Mouse (Mus musculus): ENCODE data around the gene Spem1. TPM values are rescaled to one million over a fixed set of nuclear protein-coding genes. Genes with fewer than 3 reads are reported as not detected.

The Spem1 gene
- total RNA-seq, 1 experiment = 0.27 TPM

- H3K36me3 ChIP-seq (ENCODE audit: control insufficient read depth, insufficient read depth, low read length, poor library complexity, severe bottlenecking) = no peaks in the 10 kb centered on the region
- no peak overlapping the region for H3K9ac ChIP-seq (ENCODE audit: insufficient read depth, low read depth, low read length, poor library complexity, severe bottlenecking)
- H3K4me1 ChIP-seq (ENCODE audit: control insufficient read depth in 2 of 2, insufficient read depth in 2 of 2, low read length in 2 of 2, poor library complexity in 1 of 2) = peaks cover 3 to 26% of the 10 kb centered on the region in 2 experiments
- in situ Hi-C loops (cut with MboI; ENCODE audit: low sequenced_read_pairs in 2 of 2, unreplicated experiment in 2 of 2) = no loop called here
- DNase-seq (ENCODE audit: low read depth, low spot score) = no peak
- H3K27ac ChIP-seq (ENCODE audit: insufficient read depth, low read depth, low read length, poor library complexity, severe bottlenecking) = no peak overlapping the region
- TF ChIP-seq CHD2 (IDR thresholded peaks at IDR 0.05; ENCODE audit: low read depth, low read length) = no peak
- TF ChIP-seq ZNF384 (IDR thresholded peaks at IDR 0.05; ENCODE audit: low read depth, low read length) = no peak
- no peak for TF ChIP-seq MAFK (IDR thresholded peaks at IDR 0.05; ENCODE audit: insufficient read depth, low read depth, low read length)
- no peak for TF ChIP-seq ZC3H11A (IDR thresholded peaks at IDR 0.05; ENCODE audit: borderline replicate concordance, low read depth, low read length)
- no peak for TF ChIP-seq HCFC1 (IDR thresholded peaks at IDR 0.05; ENCODE audit: borderline replicate concordance, insufficient read depth, low read length)
- H3K4me3 ChIP-seq (ENCODE audit: insufficient read depth in 1 of 2, low read depth in 1 of 2, low read length in 2 of 2, poor library complexity in 1 of 2, severe bottlenecking in 1 of 2) = no peak overlapping the region
- H3K9me3 ChIP-seq (ENCODE audit: control insufficient read depth, insufficient read depth, low read depth, low read length) = no peaks in the 10 kb centered on the region
These were observed 40.2 kb downstream of the Spem1 start for GRCm38 (mm10) chr11:69781828-69782227.

DNA sequence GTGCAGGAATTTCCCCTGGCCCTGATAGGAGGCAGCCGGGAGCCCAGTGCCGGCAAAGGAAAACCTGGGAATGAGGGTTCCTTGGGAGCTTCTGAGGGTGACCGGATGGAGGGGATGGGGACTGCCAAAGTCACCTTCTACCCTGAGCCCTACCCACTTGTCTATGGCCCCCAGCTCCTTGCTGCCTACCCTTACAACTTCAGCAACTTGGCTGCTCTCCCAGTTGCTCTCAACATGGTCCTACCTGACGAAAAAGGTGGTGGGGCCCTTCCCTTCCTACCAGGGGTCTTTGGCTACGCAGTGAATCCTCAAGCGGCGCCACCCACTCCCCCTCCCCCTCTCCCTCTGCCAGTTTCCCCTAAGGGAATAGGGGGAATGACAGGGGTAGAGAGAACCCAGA lies 43.0 kb downstream of the Spem1 start:
- H3K4me1 ChIP-seq (ENCODE audit: control insufficient read depth in 2 of 2, insufficient read depth in 2 of 2, low read length in 2 of 2, poor library complexity in 1 of 2) = peaks cover 8 to 33% of the 10 kb centered on the region in 2 experiments
- no peak overlapping the region for H3K4me3 ChIP-seq (ENCODE audit: insufficient read depth in 1 of 2, low read depth in 1 of 2, low read length in 2 of 2, poor library complexity in 1 of 2, severe bottlenecking in 1 of 2)
- no peak overlapping the region for H3K9ac ChIP-seq (ENCODE audit: insufficient read depth, low read depth, low read length, poor library complexity, severe bottlenecking)
- in situ Hi-C loops (cut with MboI; ENCODE audit: low sequenced_read_pairs in 2 of 2, unreplicated experiment in 2 of 2) = no loop called here
- no peak for TF ChIP-seq CHD2 (IDR thresholded peaks at IDR 0.05; ENCODE audit: low read depth, low read length)
- no peak for TF ChIP-seq ZC3H11A (IDR thresholded peaks at IDR 0.05; ENCODE audit: borderline replicate concordance, low read depth, low read length)
- TF ChIP-seq ZNF384 (IDR thresholded peaks at IDR 0.05; ENCODE audit: low read depth, low read length) = no peak
- TF ChIP-seq HCFC1 (IDR thresholded peaks at IDR 0.05; ENCODE audit: borderline replicate concordance, insufficient read depth, low read length) = no peak
- TF ChIP-seq MAFK (IDR thresholded peaks at IDR 0.05; ENCODE audit: insufficient read depth, low read depth, low read length) = no peak
- no peaks in the 10 kb centered on the region for H3K36me3 ChIP-seq (ENCODE audit: control insufficient read depth, insufficient read depth, low read length, poor library complexity, severe bottlenecking)
- H3K9me3 ChIP-seq (ENCODE audit: control insufficient read depth, insufficient read depth, low read depth, low read length) = no peaks in the 10 kb centered on the region
- DNase-seq (ENCODE audit: low read depth, low spot score) = no peak
- H3K27ac ChIP-seq (ENCODE audit: insufficient read depth, low read depth, low read length, poor library complexity, severe bottlenecking) = no peak overlapping the region

DNA sequence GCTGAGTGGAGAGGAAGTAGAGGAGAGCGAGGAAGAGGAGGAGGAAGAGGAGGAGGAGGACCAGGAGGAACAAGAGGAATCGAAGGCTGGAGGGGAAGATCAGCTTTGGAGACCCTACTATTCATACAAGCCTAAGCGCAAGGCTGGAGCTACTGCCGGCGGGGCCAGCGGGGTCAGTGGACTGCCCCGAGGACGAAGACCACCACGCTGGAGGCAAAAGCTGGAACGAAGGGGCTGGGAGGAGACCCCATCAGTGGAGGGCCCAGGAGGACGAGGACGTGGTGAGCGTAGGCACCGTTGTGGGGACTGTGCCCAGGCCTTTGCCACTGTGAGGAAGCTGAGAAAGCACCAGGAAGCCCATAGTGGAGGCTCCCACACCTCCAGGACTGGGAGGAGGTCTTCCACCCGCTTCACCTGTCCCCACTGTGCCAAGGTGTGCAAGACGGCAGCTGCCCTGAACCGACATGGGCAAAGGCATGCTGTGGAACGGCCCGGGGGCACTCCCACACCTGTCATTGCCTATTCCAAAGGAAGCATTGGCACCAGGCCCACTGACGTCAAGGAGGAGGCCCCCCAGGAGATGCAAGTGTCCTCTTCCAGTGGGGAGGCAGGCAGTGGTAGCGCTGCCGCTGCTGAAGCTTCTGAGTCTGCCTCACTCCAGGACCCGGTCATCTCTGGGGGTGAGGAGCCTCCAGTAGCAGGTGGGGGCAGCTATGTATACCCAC lies 43.6 kb downstream of the Spem1 start:
- Histone ChIP-seq H3K9me3 (ENCODE audit: control insufficient read depth, insufficient read depth, low read depth, low read length) (no peaks in the 10 kb centered on the region), H3K4me3 (ENCODE audit: insufficient read depth in 1 of 2, low read depth in 1 of 2, low read length in 2 of 2, poor library complexity in 1 of 2, severe bottlenecking in 1 of 2) (no peak overlapping the region), H3K27ac (ENCODE audit: insufficient read depth, low read depth, low read length, poor library complexity, severe bottlenecking) (no peak overlapping the region), H3K4me1 (ENCODE audit: control insufficient read depth in 2 of 2, insufficient read depth in 2 of 2, low read length in 2 of 2, poor library complexity in 1 of 2) (peaks cover 6 to 33% of the 10 kb centered on the region in 2 experiments; a peak in 3 of 4 replicates), H3K36me3 (ENCODE audit: control insufficient read depth, insufficient read depth, low read length, poor library complexity, severe bottlenecking) (no peaks in the 10 kb centered on the region), H3K9ac (ENCODE audit: insufficient read depth, low read depth, low read length, poor library complexity, severe bottlenecking) (no peak overlapping the region)
- in situ Hi-C loops (cut with MboI; ENCODE audit: low sequenced_read_pairs in 2 of 2, unreplicated experiment in 2 of 2) = no loop called here
- DNase-seq (ENCODE audit: low read depth, low spot score) = no peak
- TF ChIP-seq MAFK (IDR thresholded peaks at IDR 0.05; ENCODE audit: insufficient read depth, low read depth, low read length) (no peak), CHD2 (IDR thresholded peaks at IDR 0.05; ENCODE audit: low read depth, low read length) (no peak), ZC3H11A (IDR thresholded peaks at IDR 0.05; ENCODE audit: borderline replicate concordance, low read depth, low read length) (no peak), HCFC1 (IDR thresholded peaks at IDR 0.05; ENCODE audit: borderline replicate concordance, insufficient read depth, low read length) (no peak), ZNF384 (IDR thresholded peaks at IDR 0.05; ENCODE audit: low read depth, low read length) (no peak)

DNA sequence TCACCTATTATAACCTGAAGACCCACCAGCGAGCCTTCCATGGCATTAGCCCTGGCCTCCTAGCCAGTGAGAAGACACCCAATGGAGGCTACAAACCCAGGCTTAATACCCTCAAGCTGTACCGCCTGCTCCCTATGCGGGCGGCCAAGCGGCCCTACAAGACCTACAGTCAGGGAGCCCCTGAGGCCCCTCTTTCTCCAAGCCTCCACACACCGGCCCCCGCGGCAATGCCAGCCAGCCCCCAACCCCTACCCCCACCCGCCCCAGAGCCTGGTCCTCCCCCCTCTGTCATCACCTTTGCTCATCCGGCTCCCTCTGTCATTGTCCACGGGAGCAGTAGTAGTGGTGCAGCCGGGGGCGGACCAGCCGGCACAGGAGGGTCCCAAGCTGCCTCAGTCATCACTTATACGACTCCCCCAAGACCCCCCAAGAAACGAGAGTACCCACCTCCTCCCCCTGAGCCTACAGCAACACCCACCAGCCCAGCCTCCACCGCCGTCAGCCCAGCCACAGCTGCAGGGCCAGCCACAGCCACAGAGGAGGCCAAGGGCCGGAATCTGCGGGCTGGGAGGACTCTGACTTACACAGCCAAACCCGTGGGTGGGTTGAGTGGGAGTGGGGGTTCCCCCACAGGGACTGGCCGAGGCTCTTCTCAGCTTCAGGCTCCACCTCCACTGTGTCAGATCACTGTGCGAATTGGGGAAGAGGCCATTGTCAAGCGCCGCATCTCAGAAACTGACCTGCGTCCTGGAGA lies 44.3 kb downstream of the Spem1 start:
- in situ Hi-C loops (cut with MboI; ENCODE audit: low sequenced_read_pairs in 2 of 2, unreplicated experiment in 2 of 2) = no loop called here

More for the DNA sequence above, 44.3 kb downstream of the Spem1 start:
- H3K9me3 ChIP-seq (ENCODE audit: control insufficient read depth, insufficient read depth, low read depth, low read length) = no peaks in the 10 kb centered on the region
- H3K4me3 ChIP-seq (ENCODE audit: insufficient read depth in 1 of 2, low read depth in 1 of 2, low read length in 2 of 2, poor library complexity in 1 of 2, severe bottlenecking in 1 of 2) = no peak overlapping the region
- TF ChIP-seq ZC3H11A (IDR thresholded peaks at IDR 0.05; ENCODE audit: borderline replicate concordance, low read depth, low read length) = no peak
- no peak for TF ChIP-seq HCFC1 (IDR thresholded peaks at IDR 0.05; ENCODE audit: borderline replicate concordance, insufficient read depth, low read length)
- TF ChIP-seq CHD2 (IDR thresholded peaks at IDR 0.05; ENCODE audit: low read depth, low read length) = no peak
- TF ChIP-seq ZNF384 (IDR thresholded peaks at IDR 0.05; ENCODE audit: low read depth, low read length) = no peak
- no peak for TF ChIP-seq MAFK (IDR thresholded peaks at IDR 0.05; ENCODE audit: insufficient read depth, low read depth, low read length)
- no peak for DNase-seq (ENCODE audit: low read depth, low spot score)
- no peak overlapping the region for H3K9ac ChIP-seq (ENCODE audit: insufficient read depth, low read depth, low read length, poor library complexity, severe bottlenecking)
- no peak overlapping the region for H3K27ac ChIP-seq (ENCODE audit: insufficient read depth, low read depth, low read length, poor library complexity, severe bottlenecking)
- no peaks in the 10 kb centered on the region for H3K36me3 ChIP-seq (ENCODE audit: control insufficient read depth, insufficient read depth, low read length, poor library complexity, severe bottlenecking)
- peaks cover 6 to 32% of the 10 kb centered on the region in 2 experiments; a peak in 3 of 4 replicates for H3K4me1 ChIP-seq (ENCODE audit: control insufficient read depth in 2 of 2, insufficient read depth in 2 of 2, low read length in 2 of 2, poor library complexity in 1 of 2)
